Mouse (Mus musculus): ENCODE measurements around the gene Defa36.
"Not testable (repeated sequence)": the region's sequence is repeated elsewhere in the genome, so short reads cannot be mapped to it uniquely, and the experiment has no call there.

DNA sequence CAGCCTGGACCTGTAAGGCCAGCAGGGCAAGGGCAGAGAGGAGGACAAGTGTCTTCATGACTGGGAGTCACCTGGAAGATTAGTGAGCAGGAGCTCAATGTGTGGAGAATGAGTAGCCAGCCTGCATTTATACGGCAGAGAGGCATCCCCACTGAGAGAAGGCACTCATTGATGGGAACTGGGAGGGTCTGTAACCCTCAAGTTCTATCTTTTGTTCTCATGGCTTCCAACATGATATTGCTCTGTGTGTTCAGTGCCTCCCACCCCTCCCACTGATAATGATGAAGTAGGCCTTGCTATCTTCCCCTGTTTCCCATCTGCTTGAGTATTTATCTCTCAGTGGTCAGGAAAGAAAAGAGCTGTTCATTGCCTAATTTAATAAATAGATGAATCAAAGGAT, 29.2 kb downstream of the Defa36 start, which contains the start of gene Gm7849:
- TF ChIP-seq CTCF, POLR2A (IDR thresholded peaks at IDR 0.05; ENCODE audit: extremely low read depth, insufficient read depth, low read length): not testable (repeated sequence)

Data from cortical plate, adult 2 months (tissue).